Mouse (Mus musculus) olfactory bulb, adult 2 months (tissue): Measurements from ENCODE around the gene Nudt13. TPM values are rescaled to one million over a fixed set of nuclear protein-coding genes. Genes with fewer than 3 reads are reported as not detected.

Experiments used
- H3K27ac ChIP-seq: fragments of 200-500 bp; 2 replicates; pipeline ENCODE4 v1.5.1; 2012; ENCODE audit warnings: low read depth, low read length; ENCODE audit not compliant: insufficient read depth
- H3K4me1 ChIP-seq: fragments of 200-500 bp; 2 replicates; pipeline ENCODE4 v1.6.1; 2012; ENCODE audit warnings: low read length; ENCODE audit not compliant: control insufficient read depth, insufficient read depth
- H3K4me3 ChIP-seq: fragments of 200-500 bp; 2 replicates; pipeline ENCODE4 v1.5.1; 2012; ENCODE audit warnings: mild to moderate bottlenecking, low read depth, low read length, moderate library complexity; ENCODE audit not compliant: insufficient read depth
- CTCF ChIP-seq: fragments of 200-500 bp; IDR thresholded peaks from 2 replicates; pipeline ENCODE4 v1.5.1; 2012; ENCODE audit warnings: low read depth, mild to moderate bottlenecking, low read length, moderate library complexity; ENCODE audit not compliant: insufficient read depth
- POLR2A ChIP-seq: fragments of 200-500 bp; IDR thresholded peaks from 2 replicates; pipeline ENCODE4 v1.6.1; 2012; ENCODE audit warnings: mild to moderate bottlenecking, low read depth, low read length, moderate library complexity; ENCODE audit not compliant: insufficient read depth
- whole genome bisulfite sequencing: fragments of 180-500 bp; shearing (Covaris S2); methylation state at CpG from one replicate; pipeline ENCODE4 v1.1.7; 2018; 5-methylcytosine and 5-hydroxymethylcytosine counted together
- polyA plus RNA-seq: library from polyadenylated mRNA; stranded (reverse); fragments of >200 nt; gene quantifications from 2 replicates; pipeline ENCODE4 v1.2.4, GENCODE M21; 2012; ENCODE audit warnings: low replicate concordance; ENCODE audit not compliant: missing spikeins, insufficient read depth, insufficient read length

Nudt13 gene
- polyA plus RNA-seq = not detected in 2 replicates

DNA sequence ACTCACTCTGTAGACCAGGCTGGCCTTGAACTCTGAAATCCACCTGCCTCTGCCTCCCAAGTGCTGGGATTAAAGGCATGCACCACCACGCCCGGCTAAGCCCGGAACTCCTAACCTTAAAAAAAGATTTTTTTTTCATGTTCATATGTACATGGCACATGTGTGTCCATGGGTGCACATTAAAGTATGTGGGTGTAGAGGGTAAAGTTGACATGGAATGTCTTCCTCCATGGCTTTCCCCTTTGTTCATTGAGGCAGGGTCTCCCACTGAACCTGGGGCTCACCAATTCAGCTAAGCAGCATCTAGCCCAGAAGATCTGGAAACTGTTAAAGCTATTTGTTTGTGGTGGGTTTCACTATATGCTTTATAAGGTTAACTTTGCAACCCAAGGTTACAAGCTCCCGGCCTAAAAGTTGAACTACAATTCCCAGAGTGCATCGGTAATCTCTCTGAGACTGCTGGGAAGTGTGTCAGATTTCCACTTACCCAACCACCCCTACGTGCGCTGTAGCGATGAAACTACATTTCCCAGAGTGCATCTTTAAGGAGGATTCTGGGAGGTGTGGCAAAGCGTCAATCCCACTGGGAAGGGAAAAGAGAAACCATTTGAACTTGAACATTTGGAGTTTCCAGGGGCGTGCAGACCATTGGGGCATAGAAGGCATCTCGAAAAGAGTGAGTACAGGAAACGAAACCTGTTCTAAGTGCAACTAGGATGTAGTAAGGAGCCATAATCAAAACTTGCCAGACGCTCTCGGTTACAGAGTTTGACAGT lies at the start of gene Nudt13:
Nudt13 (plus strand) TSS at position 581 of the 776 bp plus-strand sequence.
- TF ChIP-seq CTCF = no peak
- Histone ChIP-seq H3K4me1 (peaks cover 6% of the 10 kb centered on the region; the same call in 1 of the 2 replicates), H3K27ac (no peak within 1 kb of the TSS), H3K4me3 (peak within 1 kb of the TSS; percentile 50)
- 22% methylated on average over 14 of the region's 14 CpGs for WGBS

DNA sequence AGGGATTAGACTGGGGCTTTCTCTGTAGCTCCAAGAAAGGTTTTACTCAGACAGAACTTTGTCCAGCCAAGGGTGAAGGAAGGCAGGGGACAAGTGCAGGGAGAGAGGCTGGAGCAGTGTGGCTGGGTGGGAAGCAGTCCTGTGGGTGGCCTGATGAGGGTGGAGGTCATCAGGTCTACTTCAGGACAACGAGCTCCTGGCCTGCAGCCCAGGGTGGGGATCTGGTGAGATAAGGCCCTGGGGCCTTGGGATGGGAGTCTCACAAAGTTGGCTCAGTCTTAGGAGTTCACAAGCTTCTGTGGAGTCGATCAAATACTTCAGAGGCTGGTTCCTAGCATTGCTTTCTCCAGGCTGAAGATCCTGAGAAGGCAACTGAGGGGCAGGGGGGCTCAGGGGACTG lies 49.2 kb upstream of the Nudt13 start:
- H3K4me1 ChIP-seq = no peaks in the 10 kb centered on the region
- TF ChIP-seq POLR2A = no peak
- no peak for TF ChIP-seq CTCF
- H3K27ac ChIP-seq = no peak overlapping the region
- WGBS = 71% methylated on average over 2 of the region's 2 CpGs
- H3K4me3 ChIP-seq = no peak overlapping the region

DNA sequence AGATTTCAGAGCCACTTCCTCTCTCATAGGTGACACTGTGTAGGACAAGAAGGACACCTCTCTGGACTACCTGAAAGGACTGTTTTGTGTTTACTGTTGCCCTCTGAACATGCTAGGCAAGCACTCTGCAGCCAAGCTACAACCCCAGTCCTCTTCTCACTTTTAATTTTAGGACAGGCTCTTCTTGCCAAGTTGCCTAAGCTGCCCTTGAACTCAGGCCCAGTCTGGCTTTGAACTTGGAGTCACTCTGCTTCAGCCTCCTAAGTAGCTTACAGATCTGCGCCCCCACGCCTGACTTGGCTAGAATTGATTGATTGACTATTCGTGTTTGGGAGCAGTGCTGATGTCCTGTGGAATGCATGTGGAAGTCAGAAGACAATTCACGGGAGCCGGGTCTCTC lies 48.6 kb upstream of the Nudt13 start:
- WGBS = 93% methylated on average over 5 of the region's 5 CpGs
- no peak overlapping the region for H3K4me3 ChIP-seq
- TF ChIP-seq CTCF (no peak), POLR2A (no peak)
- H3K4me1 ChIP-seq = peaks cover 4% of the 10 kb centered on the region
- H3K27ac ChIP-seq = no peak overlapping the region

- peaks cover 4% of the 10 kb centered on the region for H3K4me1 ChIP-seq
- no peak overlapping the region for H3K4me3 ChIP-seq
- TF ChIP-seq POLR2A (no peak), CTCF (no peak)
- no peak overlapping the region for H3K27ac ChIP-seq
- WGBS = 87% methylated on average over 11 of the region's 11 CpGs
These were observed 47.7 kb upstream of the Nudt13 start for GRCm38 (mm10) chr14:20246811-20247266.

DNA sequence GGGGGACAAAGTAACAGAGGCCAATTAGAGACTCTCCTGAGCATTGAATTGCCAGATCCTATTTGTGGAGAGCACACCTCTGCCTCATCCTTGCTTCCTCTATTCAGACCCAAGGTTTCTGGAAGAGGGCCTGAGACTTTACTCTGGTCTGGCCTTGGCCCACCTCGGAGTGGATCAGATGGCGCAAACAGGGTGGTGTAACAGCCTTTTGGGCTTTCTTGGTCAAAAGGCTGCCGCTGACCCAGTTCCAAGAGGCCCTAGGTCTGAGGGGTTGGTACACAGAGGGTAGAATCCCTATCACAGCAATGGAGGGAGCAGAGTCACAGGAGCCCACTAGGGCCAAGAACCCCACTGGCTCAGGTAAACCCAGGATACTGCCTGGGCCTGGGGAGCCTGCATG lies 46.5 kb upstream of the Nudt13 start:
- peaks cover 4% of the 10 kb centered on the region for H3K4me1 ChIP-seq
- H3K27ac ChIP-seq = no peak overlapping the region
- no peak overlapping the region for H3K4me3 ChIP-seq
- WGBS = 91% methylated on average over 3 of the region's 3 CpGs
- no peak for TF ChIP-seq POLR2A

- Histone ChIP-seq H3K4me1 (peaks cover 4% of the 10 kb centered on the region), H3K4me3 (no peak overlapping the region), H3K27ac (no peak overlapping the region)
- 47% methylated on average over 14 of the region's 14 CpGs for WGBS
- TF ChIP-seq POLR2A (no peak), CTCF (no peak)
These were observed 44.0 kb upstream of the Nudt13 start for GRCm38 (mm10) chr14:20250237-20251171.

DNA sequence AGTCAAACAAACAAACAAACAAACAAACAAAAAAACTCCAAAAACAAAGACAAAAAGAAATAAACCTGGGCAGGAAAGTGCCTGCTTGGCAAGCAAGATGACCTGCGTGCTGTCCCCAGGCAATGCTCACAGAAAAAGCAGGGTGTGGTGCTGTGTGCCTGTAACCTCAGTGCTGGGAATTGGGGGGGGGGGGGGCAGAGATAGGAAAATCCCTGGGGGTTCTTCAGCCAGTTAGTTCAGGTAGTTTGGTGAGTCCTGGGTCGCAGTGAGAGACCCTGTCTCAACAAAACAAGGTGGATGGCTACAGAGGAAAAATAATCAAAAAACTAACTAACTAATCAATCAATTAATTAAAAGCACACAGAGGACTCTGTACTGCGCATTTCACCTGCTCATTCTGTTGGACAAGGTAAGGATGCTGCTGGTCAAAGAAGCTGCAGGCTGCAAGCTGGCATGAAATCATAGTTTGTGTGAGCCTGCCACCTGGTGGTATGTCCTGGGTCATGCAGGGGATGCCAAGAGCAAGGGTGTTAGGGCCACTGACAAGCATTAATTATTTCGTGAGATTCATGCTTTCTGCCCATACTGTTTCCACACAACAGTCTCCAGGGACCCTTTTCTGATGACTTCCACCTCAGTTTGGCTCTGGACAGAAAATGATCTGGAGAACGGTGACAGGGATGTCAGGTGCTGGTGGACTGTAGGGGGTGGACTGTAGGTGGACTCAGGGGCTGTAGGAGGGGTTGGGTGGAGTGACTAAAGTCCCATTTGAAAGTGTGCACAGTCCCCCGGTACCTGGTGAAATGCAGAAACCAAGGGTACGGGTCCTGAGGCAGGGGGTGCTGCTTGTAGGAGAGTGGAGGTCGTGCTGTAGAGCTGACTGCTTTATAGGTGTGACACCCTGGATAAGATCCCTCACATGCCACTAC lies 36.0 kb upstream of the Nudt13 start:
- Histone ChIP-seq H3K27ac (no peak overlapping the region), H3K4me1 (no peaks in the 10 kb centered on the region), H3K4me3 (no peak overlapping the region)
- 56% methylated on average over 8 of the region's 8 CpGs for WGBS
- no peak for TF ChIP-seq POLR2A
- TF ChIP-seq CTCF = peak; percentile 60; the same call in 1 of the 2 replicates

GRCm38 (mm10) chr14:20262346-20262745 lies 32.2 kb upstream of the Nudt13 start:
- TF ChIP-seq POLR2A (no peak), CTCF (no peak)
- Histone ChIP-seq H3K27ac (no peak overlapping the region), H3K4me3 (no peak overlapping the region), H3K4me1 (no peaks in the 10 kb centered on the region)
- 73% methylated on average over 4 of the region's 4 CpGs for WGBS
